Mouse (Mus musculus) erythroblast, embryonic 14.5 days (primary cell): ENCODE measurements around the gene Zbtb3.

Experiments
- GATA1 ChIP-seq: IDR thresholded peaks from 2 replicates; pipeline ENCODE4 v1.6.1; 2012; ENCODE audit warnings: low read length, inconsistent platforms, mixed read lengths
- TAL1 ChIP-seq: IDR thresholded peaks from 3 replicates; pipeline ENCODE4 v1.6.1; 2012; ENCODE audit warnings: low read length, inconsistent platforms, mixed read lengths

DNA sequence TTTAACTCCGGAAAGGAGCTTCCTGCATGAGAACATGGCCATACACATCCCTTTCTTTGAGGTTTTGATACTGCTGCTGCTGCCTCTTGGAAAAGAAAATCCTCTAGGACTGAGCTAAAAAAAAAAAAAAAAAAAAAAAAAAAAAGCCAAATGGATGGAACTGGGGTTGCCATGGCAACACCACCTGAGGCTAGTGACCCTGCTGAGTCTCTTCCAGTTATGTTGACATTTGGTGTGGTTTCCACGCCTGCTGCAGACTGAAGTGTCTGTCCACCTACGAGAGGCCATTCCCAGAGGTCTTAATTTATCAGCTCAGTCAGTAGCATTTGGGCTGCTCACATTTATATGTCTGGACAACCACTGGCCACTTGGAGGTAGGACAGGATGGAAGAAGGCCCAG lies 13.8 kb upstream of the Zbtb3 start:
- TF ChIP-seq TAL1 (peak; percentile 21; the same call in 1 of the 3 replicates), GATA1 (no peak)
